Mouse (Mus musculus): ENCODE data around the gene Tubb1. TPM values are rescaled to one million over a fixed set of nuclear protein-coding genes. Genes with fewer than 3 reads are reported as not detected.

The Tubb1 gene
- total and polyA plus RNA-seq, 2 experiments from 2014 or later, result 1.0 TPM; not detected in 1

GRCm38 (mm10) chr2:174492858-174493257, 42.4 kb downstream of the Tubb1 start:
- no peak for ATAC-seq
- 61% methylated on average over 2 of the region's 2 CpGs for WGBS

DNA sequence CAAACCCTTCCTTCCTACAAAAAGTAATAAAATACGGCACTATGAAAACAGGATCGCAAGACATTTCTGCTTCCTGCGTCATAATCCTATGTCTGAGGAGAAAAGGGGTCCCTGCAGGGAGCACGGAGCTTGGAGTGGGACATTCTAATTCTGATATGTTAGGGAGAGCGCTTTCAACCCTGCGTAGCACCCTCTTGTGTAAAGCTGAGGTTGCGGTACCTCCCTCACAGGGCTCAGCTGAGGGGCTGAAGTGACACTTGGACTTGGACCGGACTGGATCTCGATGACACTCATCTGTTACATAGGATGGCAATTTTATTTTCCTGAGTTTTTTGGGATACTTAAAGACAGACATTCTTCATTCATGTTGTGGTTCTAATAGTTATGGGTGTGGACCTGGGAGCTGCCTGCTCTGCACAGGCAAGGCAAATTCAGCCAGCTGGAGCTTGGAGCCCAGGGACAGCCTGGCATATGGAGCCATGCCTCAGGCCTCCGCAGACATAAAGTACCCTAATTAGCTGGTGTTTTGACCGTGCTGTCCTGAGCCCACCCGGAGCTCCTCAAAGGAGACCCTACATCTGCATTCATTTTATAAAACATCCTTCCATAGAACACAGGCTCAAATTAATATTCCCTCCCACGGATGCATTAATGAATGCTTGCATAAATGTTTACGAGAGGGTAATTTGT, 50.5 kb downstream of the Tubb1 start:
- DNase-seq (ENCODE audit: low spot score), result no peak
- Histone ChIP-seq H3K36me3 (ENCODE audit: insufficient read depth, low read length) (no peaks in the 10 kb centered on the region), H3K9ac (replicated peaks; ENCODE audit: low read length) (no peak overlapping the region), H3K4me1 (ENCODE audit: insufficient read depth, low read length) (no peaks in the 10 kb centered on the region), H3K27ac (no peak overlapping the region), H3K27me3 (ENCODE audit: insufficient read depth, low read length) (no peaks in the 10 kb centered on the region), H3K4me3 (ENCODE audit: low read length) (no peak overlapping the region), H3K9me3 (ENCODE audit: low read length) (0 out of 2 replicates have a peak, but pooled peaks cover 2% of the 10 kb centered on the region), H3K4me2 (ENCODE audit: low read depth, low read length) (no peak overlapping the region)
- no peak for TF ChIP-seq CTCF (IDR thresholded peaks at IDR 0.05; ENCODE audit: low read depth)
- 75% methylated on average over 14 of the region's 14 CpGs for WGBS
- 0 out of 2 replicates have a peak, but pooled peaks have one; percentile 18 for ATAC-seq

More at GRCm38 (mm10) chr2:174492858-174493257, 42.4 kb downstream of the Tubb1 start:
- Histone ChIP-seq H3K9ac (replicated peaks; ENCODE audit: low read length) (no peak overlapping the region), H3K9me3 (ENCODE audit: low read length) (0 out of 2 replicates have a peak, but pooled peaks cover 3% of the 10 kb centered on the region), H3K27ac (no peak overlapping the region), H3K27me3 (ENCODE audit: insufficient read depth, low read length) (no peaks in the 10 kb centered on the region), H3K36me3 (ENCODE audit: insufficient read depth, low read length) (no peaks in the 10 kb centered on the region), H3K4me1 (ENCODE audit: insufficient read depth, low read length) (no peaks in the 10 kb centered on the region), H3K4me3 (ENCODE audit: low read length) (no peak overlapping the region), H3K4me2 (ENCODE audit: low read depth, low read length) (no peak overlapping the region)
- TF ChIP-seq CTCF (IDR thresholded peaks at IDR 0.05; ENCODE audit: low read depth), result no peak
- no peak for DNase-seq (ENCODE audit: low spot score)

- TF ChIP-seq CTCF (IDR thresholded peaks at IDR 0.05; ENCODE audit: low read depth), result no peak
- no peak overlapping the region for H3K9ac ChIP-seq (replicated peaks; ENCODE audit: low read length)
- DNase-seq (ENCODE audit: low spot score), result no peak
- H3K36me3 ChIP-seq (ENCODE audit: insufficient read depth, low read length), result no peaks in the 10 kb centered on the region
- no peaks in the 10 kb centered on the region for H3K9me3 ChIP-seq (ENCODE audit: low read length)
- no peak overlapping the region for H3K4me3 ChIP-seq (ENCODE audit: low read length)
- 80% methylated on average over 8 of the region's 8 CpGs for WGBS
- H3K27ac ChIP-seq, result no peak overlapping the region
- H3K4me2 ChIP-seq (ENCODE audit: low read depth, low read length), result no peak overlapping the region
- no peaks in the 10 kb centered on the region for H3K27me3 ChIP-seq (ENCODE audit: insufficient read depth, low read length)
- no peak for ATAC-seq
- H3K4me1 ChIP-seq (ENCODE audit: insufficient read depth, low read length), result no peaks in the 10 kb centered on the region
Observed at GRCm38 (mm10) chr2:174501517-174501916, 51.0 kb downstream of the Tubb1 start.

DNA sequence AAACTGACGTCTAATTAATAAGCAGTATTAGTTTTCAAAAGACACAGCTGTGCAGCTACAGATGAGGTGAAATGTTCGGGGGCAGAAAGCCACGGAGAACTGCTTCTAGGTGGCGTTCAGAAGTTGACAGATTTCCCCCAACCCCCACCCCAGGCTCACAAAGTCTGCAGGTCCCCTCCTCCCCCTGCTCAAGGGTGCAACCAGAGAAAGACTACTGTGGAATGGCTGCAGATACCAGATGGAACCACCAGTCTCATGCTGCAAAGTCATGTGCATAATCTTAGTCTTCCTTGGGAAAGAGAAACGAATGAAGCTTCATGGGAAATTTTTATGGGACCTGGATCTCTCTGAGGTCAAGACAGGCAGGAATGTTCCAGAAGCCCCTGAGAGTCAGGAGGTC, 51.8 kb downstream of the Tubb1 start:
- WGBS, result 44% methylated on average over 5 of the region's 5 CpGs
- DNase-seq (ENCODE audit: low spot score) (peak; percentile 12), ATAC-seq (no peak)
- no peak for TF ChIP-seq CTCF (IDR thresholded peaks at IDR 0.05; ENCODE audit: low read depth)
- H3K4me3 ChIP-seq (ENCODE audit: low read length), result no peak overlapping the region
- H3K4me2 ChIP-seq (ENCODE audit: low read depth, low read length), result no peak overlapping the region
- H3K9me3 ChIP-seq (ENCODE audit: low read length), result no peaks in the 10 kb centered on the region
- H3K27ac ChIP-seq, result no peak overlapping the region
- no peak overlapping the region for H3K9ac ChIP-seq (replicated peaks; ENCODE audit: low read length)
- H3K36me3 ChIP-seq (ENCODE audit: insufficient read depth, low read length), result no peaks in the 10 kb centered on the region
- H3K4me1 ChIP-seq (ENCODE audit: insufficient read depth, low read length), result no peaks in the 10 kb centered on the region
- H3K27me3 ChIP-seq (ENCODE audit: insufficient read depth, low read length), result no peaks in the 10 kb centered on the region

GRCm38 (mm10) chr2:174502831-174503460, 52.5 kb downstream of the Tubb1 start:
- 71% methylated on average over 25 of the region's 25 CpGs for WGBS
- H3K9me3 ChIP-seq (ENCODE audit: low read length), result no peaks in the 10 kb centered on the region
- ATAC-seq (0 out of 2 replicates have a peak, but pooled peaks have one; percentile 43), DNase-seq (ENCODE audit: low spot score) (no peak)
- no peak overlapping the region for H3K9ac ChIP-seq (replicated peaks; ENCODE audit: low read length)
- no peak overlapping the region for H3K4me3 ChIP-seq (ENCODE audit: low read length)
- H3K27me3 ChIP-seq (ENCODE audit: insufficient read depth, low read length), result no peaks in the 10 kb centered on the region
- H3K27ac ChIP-seq, result no peak overlapping the region
- no peak overlapping the region for H3K4me2 ChIP-seq (ENCODE audit: low read depth, low read length)
- H3K36me3 ChIP-seq (ENCODE audit: insufficient read depth, low read length), result no peaks in the 10 kb centered on the region
- H3K4me1 ChIP-seq (ENCODE audit: insufficient read depth, low read length), result no peaks in the 10 kb centered on the region
- no peak for TF ChIP-seq CTCF (IDR thresholded peaks at IDR 0.05; ENCODE audit: low read depth)

Other genes starting within 250 kb of the Tubb1 start
- gene Gnas, start 166.4 kb upstream of the Tubb1 start, total RNA-seq (2014; rRNA removed), result 1,738 and 1,782 TPM in 2 replicates
- 1,873 and 1,902 TPM in 2 replicates for gene Gnas, start 166.4 kb upstream of the Tubb1 start, polyA plus RNA-seq (2015; fragmentation: Nextera tagmentation; extraction: Ambion mirVana)
- not detected in 2 replicates for gene Gm20721, start 104.0 kb upstream of the Tubb1 start, total RNA-seq (2014; rRNA removed)
- 13.4 and 19.4 TPM in 2 replicates for gene Gm20721, start 104.0 kb upstream of the Tubb1 start, polyA plus RNA-seq (2015; fragmentation: Nextera tagmentation; extraction: Ambion mirVana)
- gene Nelfcd, start 34.9 kb upstream of the Tubb1 start, total RNA-seq (2014; rRNA removed), result 53.4 and 72.6 TPM in 2 replicates
- 93.8 and 94.4 TPM in 2 replicates for gene Nelfcd, start 34.9 kb upstream of the Tubb1 start, polyA plus RNA-seq (2015; fragmentation: Nextera tagmentation; extraction: Ambion mirVana)
- gene Ctsz, start 11.7 kb upstream of the Tubb1 start, total RNA-seq (2014; rRNA removed), result 66.9 and 67.0 TPM in 2 replicates
- 69.7 and 72.3 TPM in 2 replicates for gene Ctsz, start 11.7 kb upstream of the Tubb1 start, polyA plus RNA-seq (2015; fragmentation: Nextera tagmentation; extraction: Ambion mirVana)
- gene Atp5e, start 13.4 kb downstream of the Tubb1 start, total RNA-seq (2014; rRNA removed), result 397 and 488 TPM in 2 replicates
- gene Atp5e, start 13.4 kb downstream of the Tubb1 start, polyA plus RNA-seq (2015; fragmentation: Nextera tagmentation; extraction: Ambion mirVana), result 925 and 953 TPM in 2 replicates
- gene Prelid3b, start 22.4 kb downstream of the Tubb1 start, total RNA-seq (2014; rRNA removed), result 50.0 and 50.9 TPM in 2 replicates
- gene Prelid3b, start 22.4 kb downstream of the Tubb1 start, polyA plus RNA-seq (2015; fragmentation: Nextera tagmentation; extraction: Ambion mirVana), result 90.5 and 91.9 TPM in 2 replicates
- 0.05 TPM in 1 of 2 replicates, not detected in the other for gene Zfp831, start 192.8 kb downstream of the Tubb1 start, total RNA-seq (2014; rRNA removed)
- gene Zfp831, start 192.8 kb downstream of the Tubb1 start, polyA plus RNA-seq (2015; fragmentation: Nextera tagmentation; extraction: Ambion mirVana), result not detected in 2 replicates